Mouse (Mus musculus): Measurements from ENCODE around the gene Clstn1.

Clstn1 gene

DNA sequence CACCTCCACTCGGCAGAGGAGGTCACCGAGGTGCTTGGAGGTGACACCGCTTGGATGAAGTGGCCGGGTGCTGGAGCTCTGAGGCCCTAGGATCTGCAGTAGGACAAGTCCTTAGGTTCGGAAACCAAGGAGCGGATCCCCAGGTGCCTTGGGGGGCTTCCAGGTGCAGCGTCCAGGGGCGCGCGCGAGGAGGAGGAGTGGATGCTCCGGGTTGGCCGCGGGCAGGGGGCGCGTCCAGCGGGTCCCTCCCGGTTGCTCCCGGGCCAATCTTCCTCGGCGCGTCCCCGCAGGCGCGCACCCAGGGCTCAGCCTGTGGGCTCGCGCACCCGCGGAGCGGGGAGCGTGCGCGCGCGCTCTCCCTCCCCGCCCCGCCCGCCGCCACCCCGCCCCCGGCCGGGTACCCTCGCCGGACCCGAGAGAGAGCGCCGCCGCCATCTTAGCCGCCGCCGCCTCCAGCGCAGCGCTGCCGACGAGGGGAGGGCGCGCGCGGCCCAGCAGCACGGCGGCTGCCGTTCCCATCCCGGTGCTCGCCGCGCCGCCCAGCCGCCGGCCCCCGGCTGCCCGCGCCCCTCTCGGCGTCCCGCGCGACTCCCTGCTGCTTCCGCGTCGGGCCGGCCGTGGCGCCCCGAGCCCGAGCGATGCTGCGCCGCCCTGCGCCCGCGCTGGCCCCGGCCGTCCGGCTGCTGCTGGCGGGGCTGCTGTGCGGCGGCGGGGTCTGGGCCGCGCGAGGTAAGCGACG is at the start of gene Clstn1:
Gene Clstn1 (plus strand): TSS at position 425 of the 739 bp plus-strand sequence.
- DNase-seq, result peak; percentile 80

DNA sequence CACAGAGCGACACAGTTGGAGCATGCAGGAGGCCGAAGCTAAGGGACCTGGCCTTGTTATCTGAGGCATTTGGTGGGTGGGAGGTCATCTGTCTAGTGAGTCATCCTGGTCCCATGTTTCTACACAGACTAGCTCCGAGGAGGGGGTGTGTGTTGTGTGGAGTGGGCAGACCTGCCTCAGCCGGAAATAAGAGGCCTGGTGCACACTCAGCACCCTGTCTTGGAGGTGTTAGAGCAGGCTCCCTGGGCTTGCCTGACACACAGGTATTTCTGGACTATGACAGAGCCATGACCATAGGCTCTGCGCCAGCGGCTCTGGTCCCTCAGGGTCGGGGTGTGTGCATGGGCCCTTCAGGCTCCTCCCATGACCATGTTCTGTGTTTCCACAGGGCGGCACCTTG is 46.8 kb upstream of the Clstn1 start:
- no peak for DNase-seq

DNA sequence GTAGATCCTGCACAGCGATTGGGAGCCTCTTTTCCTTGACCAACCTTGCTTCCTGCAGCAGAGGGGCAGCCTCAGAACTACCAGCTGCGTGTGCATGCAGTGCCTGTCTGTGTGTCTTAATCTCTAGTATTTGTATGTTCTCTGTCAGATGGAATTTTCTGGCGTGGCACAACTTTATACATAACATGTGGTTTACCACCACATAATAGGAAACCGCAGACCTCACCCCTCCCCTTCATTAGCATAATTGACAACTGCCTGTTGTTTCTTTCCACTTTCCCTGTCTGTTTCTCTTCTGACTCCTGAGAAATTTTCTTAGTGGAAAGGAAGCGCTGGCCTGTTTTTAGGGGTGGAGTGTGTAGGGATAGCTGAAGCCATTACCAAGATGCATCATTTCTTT is 44.3 kb upstream of the Clstn1 start:
- no peak for DNase-seq

DNA sequence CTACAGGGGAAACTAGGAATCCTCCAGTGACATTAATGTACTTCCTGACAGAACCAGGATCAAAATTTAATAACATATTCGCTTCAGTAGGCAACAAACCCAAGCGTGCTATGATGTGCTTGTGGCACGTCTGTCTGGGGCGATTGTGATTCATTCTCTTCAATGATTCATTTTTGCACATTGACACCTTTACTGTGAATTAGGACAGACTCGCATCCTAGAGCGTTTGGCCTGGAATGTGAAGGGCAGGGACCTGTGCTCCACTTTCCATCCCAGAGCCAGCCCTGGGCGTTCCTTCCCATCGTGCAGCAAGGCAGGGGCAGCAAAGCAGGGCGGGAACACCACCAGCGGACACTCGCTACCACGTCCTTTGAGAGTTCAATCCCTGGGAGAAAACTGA is 43.8 kb upstream of the Clstn1 start:
- DNase-seq, result no peak

DNA sequence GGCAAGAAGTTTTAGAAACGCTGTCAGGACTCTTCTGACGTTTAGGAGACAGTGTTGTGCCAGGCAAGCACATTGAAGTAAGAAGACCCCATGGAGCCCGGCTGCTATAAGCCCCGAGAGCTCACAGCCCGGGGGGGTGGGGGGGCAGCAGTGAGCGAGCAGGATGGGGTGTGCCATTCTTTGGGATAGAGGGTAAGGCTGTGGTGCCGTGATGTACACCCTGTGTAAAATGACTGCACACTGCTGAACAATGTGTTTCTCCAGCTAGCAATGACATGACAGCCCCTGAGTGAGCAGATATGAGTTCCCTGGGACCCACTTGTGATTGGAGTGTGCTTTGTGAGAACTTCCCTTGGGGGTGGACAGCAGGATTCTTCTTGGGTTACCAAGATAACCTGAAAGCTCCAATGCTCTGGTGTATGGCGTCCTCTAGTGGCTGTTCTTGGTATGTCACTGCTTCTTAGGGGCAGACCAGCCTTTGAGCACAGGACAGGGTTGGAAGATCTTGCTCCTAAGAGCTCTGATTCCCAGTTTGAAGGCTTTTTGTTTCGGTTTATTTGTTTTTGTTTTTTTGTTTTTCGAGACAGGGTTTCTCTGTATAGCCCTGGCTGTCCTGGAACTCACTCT is 43.2 kb upstream of the Clstn1 start:
- DNase-seq, result peak; percentile 92

DNA sequence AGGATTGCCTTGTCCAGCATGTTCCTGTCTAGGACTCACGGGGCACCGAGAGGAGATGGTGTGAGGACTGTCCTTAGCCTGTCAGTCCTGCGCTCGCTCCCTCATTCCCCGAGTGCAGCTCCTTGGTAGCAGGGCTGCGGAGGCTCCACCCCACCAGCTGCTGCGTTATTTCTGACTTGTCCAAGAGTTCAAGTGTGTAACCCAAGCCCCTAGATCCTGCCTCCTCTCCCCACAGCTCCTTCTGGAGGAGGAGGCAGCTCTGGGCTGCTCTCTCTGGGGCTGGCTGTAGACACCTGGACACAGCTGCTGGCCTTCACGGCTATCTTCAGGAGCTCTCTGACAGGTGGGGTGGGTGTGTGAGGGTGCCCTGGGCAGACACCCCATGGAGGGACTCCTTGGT is 41.4 kb upstream of the Clstn1 start:
- DNase-seq, result peak; percentile 41

DNA sequence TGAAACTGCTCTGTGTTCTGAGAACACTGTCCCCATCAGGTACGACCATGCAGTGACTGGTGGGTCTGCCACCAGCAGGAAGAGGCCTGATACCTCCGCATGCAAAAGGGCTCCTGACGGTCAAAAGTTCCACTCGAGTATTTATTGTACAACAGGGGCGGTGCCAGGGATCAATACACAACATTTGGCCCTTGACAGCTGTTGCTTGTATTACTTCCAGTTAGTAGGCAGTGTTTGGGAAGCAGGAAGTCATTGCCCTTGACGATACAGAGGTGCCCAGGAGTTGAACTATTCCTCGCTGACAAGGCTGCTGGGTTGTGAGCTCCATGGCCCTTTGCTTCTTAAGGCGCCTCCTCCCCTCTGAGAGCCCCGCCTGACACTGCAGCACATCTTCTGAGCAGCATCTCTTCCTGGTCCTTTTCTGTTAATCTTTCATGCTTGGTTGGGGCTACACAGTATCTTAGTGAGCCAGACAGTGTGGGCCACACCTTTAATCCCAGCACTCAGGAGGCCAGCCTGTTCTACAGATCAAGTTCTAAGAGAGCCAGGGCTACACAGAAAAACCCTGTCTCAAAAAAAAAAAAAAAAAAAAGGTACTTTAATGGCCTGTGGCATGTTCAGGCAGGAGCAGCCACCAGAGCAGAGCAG is 39.3 kb upstream of the Clstn1 start:
- no peak for DNase-seq

DNA sequence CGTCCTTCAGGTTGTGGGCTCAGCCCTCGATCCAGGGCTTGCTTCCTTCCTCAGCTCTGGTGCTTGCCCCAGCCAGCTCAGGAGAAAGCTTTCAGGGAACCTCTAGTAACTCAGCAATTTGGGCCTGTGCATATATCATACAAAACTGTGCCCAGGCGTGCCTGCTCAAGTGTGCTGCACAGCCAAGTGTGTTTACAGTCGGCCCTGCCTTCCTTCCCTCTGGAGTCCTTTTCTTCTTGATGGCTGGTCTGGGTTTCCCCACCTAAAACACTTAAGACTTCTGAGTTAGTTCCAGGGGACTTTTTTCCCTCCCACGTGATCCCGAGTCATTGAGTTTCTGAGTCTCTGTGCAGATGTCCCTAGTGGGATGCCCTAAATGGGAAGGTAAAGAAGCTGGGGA is 38.7 kb upstream of the Clstn1 start:
- no peak for DNase-seq

DNA sequence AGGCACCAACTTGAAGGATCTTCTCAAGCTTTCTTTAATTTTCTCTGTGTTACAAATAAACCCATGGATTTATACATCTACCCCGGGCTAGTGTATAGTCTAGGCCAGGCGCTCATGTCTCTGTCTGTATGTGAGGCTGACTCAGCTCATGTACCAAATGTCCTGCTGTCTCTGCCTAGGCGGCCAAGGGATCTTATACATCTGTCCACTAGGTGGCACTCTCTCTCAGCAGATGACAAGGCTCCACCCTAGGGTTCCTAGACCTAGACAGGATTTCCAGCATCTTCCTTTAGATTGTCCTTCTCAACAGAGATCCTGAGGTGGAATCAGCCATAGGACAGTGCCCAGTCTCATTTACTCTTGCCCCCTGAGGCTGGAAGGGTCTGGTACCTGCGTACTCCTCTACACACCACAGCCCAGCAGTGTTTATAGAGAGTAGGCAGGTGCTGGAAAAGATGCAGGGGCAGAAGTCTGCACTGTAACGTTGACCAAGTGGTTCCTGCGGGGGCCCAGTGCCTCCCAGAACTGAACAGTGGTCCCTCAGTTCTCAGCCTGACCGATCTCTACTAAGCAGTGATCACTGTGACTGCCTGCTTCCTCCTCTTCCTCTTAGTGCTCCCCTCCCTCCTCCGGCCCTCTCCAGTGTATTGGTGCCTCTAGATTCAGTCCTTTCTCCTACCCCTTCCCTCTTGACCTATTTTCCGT is 36.9 kb upstream of the Clstn1 start:
- peak; percentile 89 for DNase-seq

DNA sequence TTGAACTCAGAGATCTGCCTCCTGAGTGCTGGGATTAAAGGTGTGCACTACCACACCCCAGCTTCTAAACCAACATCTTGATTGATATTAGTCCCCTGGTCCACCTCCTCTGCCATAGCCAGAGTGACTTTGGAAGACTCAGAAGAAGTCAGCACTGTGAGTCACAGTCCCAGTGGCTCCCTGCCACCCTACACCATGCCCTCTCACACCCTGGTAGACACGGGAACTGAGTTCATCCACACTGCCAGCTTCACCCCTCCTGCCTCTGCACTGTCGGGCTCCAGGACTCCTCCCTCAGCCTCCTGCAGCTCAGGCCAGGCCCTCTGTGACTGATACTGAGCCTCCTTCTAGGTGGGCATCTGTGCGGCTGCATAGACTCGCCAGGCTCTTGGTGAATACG is 35.4 kb upstream of the Clstn1 start:
- no peak for DNase-seq

DNA sequence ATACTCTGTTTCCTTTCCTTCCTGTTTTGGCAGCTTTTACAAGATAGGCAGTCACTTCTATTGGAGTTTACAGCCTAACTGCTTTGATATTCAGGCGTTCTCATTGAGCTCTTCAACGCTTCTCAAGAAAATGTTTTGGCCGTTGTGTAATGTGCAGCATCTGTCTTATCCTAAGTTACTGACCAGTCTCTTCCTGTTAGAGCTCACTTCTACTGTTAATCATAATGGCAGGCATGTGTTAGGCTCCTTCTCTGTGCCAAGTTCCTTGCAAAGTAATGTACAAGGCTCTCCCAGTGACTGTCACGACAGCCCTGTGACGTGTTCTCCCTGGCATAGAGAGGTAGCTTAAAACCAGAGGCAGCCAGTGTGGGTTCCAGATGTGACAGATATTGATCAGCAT is 34.6 kb upstream of the Clstn1 start:
- DNase-seq, result no peak

DNA sequence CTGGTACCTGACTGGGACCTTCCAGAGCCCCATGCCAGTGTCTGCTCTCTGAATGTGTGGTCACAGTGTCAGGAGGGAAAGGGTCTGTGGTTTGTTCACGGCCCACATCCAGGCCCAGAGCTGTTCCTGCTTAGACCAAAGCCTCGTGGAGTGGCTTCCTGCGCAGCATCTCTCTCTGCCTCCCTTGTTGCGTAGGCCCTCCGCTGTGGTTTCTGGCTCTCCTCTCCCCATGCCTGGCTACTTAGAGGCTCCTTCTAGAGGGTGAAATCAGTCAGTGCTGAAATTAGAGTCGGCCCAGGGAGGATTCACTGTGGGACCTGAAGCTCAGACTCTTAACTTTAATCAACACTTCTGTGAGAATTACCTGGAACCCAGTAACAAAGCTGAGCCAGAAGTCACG is 32.4 kb upstream of the Clstn1 start:
- no peak for DNase-seq

DNA sequence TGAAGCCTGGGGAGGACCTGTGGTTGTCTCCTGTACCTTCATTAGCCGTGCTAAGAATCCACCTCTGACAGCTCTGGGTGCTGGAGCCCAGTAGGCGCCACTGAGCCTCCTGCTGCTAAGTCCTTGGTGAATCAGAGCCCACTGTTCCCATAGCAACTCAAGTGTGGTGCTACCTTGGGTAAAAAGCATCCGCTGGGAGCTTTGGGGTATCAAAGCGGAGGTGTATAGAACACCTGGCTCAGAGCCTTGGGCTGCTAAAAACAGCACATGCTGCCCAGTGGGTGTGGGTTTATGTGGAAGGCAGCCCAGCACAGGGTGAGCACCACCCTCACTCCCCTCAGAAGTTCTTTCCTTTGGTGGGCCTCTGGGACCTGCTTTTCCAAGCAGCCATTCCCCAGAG is 30.2 kb upstream of the Clstn1 start:
- DNase-seq, result no peak

DNA sequence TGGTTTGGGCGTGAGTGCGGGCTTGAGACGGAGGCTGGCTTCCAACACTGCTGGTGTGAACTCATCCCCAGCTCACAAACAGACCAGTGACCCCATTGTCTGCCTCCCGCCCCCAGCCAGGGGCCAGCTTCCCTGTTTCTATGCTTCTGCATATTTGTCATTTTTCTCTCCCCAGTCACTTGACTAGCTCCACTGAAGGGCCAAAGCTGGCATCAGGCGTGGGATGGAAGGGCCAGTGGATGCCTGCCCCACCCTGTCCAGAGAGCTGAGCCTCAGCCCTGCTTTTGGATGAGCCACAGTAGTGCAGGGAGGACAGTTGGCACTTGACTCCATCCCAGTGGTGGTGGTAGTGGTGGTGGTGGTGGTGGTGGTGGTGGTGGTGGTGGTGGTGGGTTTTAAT is 28.4 kb upstream of the Clstn1 start:
- DNase-seq, result no peak

DNA sequence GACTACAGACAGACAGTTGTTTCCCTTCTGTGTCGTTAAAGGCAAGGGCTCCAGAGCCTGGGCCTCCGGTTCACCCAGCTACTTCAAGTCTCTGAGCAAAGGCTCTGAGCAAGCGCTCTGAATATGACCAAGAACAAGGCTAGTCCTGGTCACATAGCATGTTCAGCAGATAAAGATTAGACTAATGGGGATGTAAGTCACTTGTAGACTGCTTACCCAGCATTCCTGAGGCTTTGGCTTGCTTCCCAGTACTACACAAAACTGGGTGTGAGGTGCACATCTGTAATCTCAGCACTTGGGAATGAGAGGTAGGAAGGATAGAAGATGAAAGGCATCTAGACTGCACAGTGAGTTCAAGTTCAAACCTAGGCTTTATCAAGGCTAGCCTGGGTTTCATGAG is 27.9 kb upstream of the Clstn1 start:
- DNase-seq, result no peak

DNA sequence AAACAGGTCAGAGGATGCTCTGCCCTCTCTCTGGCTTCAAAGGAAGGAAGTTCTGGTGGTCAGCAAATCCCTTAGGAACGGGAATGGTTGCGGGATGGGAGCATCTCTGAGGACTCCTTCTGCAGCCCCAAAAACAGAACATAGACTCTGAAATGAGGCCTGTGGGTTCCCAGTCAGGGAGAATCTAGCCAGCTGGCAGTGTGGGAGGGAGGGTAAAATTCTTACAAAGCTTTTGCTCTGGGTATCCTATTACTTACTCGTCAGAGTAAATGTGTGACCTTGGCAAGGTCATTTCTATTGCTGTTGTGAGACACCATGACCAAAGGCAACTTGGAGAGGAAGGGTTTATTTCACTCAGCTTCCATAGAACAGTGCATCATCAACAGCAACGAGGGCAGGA is 24.9 kb upstream of the Clstn1 start:
- no peak for DNase-seq

DNA sequence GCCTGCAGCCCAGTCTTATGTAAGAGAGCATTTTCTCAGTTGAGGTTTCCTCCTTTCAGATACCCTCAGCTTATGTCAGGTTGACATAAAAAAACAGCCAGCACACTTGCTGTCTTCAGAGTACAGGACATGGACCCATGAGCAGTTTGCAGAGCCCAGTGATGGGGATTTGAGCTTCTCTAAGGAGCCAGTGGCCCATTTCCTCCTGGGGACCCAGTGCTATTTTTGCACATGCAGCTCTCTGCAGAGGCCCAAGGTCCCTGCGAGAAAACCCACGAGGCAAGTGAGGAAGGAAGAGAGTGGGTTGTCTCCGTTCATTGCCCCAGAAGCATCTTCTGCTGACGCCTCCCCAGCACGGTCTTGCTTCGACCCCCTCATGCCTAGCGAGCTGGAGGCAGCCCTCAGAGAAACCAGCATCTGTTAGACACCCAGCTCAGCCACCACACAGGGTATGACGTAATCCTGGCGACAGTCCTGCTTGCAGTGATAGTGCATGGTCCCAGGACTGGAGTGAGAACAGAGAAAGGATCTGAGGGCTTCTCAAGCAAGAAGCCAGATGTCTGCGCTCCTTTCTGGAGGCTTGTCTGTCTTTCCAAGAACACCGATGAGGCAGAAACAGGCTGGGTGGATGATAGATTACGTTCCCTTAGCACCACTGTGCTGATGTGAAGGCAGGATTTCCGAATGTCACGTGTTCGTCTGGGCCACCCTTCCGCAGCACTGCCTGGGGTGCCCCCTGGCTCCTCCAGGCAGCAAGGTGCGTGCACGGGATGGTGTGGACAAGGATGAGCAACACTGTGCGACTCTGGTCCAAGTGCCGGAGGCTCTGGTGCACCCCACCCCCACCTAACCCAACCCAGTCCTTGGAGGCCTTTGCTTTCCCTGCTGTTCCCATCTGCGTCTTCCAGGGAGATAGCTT is 24.0 kb upstream of the Clstn1 start:
- peak; percentile 82 for DNase-seq

DNA sequence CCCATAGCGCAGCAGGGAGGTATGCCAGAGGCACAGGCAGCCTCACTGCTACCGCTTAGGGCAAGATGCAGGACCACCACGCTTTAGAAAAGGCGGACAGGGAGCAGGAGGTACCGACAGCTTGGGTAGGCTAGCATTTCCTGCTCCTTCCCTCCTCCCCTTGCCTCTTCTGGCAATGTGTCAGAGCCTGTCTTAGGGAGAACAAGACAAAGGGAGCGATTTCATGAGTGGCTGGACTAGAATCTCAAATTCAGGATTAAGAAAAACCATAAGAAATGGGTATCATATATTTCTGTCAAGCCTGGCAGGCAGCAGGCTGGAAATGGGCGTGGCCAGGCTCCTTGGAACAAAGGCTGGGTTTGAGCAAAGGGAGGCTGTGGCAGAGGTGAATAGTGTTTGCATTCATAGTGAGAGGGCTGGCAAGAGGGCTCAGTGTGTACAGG is 23.3 kb upstream of the Clstn1 start:
- DNase-seq, result peak; percentile 74

DNA sequence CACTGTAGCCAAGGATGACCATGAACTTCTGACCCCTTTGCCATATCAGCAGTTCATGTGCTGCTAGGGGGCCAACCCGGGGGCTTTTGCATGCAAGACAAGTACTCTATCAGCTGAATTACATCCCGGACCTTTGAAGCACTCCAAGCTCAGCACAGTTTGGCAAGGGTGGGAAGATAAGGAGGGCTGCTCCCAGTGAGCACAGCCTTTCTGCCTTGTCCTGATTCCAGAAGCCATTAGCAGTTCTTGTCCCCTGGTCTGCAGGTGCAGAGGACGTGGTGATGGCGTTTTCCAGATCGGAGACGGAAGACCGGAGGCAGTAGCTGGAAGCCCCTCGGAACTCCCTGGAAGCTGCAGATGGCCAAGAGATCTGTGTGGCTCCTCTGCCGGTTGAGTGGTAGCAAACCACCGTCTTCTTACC is 22.3 kb upstream of the Clstn1 start:
- DNase-seq, result no peak

DNA sequence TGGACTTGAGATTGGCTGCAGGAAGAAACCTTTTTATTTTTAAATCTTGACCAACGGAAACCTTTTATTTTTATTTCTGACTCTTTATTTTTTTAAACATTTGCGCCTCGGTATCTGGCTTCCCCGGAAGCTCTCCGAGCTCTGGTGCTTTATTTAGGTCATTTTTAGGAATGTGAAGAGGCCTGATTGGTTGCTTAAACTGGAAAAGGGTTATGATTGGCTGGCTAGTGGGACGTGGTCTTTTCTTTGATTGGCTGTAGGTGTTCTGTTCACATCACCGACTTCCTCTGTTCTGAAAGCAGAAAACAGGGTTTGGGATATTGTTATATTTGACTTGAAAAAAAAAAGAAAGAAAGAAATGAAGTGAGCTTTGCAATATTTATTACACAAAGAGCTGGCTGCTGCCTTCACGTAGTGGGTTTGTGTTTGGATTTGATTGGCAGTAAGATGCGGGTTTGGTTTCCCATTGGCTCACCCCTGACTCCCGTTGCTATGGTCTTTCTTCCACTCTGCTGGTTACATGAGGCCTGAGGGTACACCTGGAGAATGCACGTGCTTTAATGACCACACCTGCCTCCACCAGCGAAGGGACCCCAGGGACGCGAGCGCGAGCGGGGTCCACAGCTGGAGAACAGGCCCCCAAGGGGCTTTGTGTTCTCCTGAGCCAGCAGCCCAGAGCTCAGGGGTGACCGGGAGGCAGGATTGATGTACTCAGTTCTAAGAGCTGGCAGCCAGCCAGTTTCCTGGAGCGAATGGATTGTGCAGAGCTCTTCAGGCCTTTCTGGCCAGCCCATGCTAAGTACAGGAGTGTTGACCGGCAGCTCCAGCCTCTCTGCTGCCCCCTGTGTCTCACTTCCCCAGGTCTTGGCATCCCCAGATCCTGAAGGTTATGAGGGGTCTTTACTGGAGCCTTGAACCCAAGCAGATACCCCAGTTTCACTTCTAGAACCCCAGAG is 21.5 kb upstream of the Clstn1 start:
- DNase-seq, result peak; percentile 91

DNA sequence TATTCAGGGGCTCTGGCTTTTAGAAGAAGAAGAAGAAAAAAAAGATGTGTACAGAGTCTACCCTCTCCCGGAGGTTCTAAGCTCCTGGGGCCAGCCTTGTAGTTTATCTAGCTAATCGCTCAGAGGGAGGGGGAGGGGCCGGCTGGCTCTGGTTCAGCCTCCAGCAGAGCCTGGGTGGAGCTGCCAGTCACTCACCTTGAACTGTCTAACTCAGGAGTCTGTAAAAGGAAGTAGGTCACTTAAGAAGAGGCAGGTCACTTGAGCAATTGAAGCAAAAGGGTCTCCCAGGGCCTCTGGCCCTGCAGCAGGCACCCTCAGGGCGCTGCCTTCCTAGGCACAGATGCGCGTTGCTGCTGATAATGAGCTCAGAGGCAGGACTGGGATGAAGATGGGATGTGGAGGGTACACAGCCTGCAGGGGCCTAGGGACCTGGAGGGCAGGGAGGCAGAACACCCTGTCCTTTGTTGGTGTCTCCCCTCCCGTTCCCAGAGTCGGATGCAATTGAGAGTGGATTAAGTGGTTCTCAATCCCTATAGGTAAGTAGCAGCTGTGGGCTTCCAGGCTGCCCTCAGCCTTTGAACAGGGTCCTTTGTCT is 18.7 kb upstream of the Clstn1 start:
- DNase-seq, result peak; percentile 59
